Mouse (Mus musculus): ENCODE results near the gene Hectd1. TPM values are rescaled to one million over a fixed set of nuclear protein-coding genes. Genes with fewer than 3 reads are reported as not detected.
A peak's percentile ranks its signal among the peaks of the same experiment; 100 is the strongest.

Gene Hectd1
- total and polyA plus RNA-seq, 2 experiments from 2014 or later, result 27.6 to 93.6 TPM

- 87% methylated on average over 12 of the region's 12 CpGs for WGBS
- Histone ChIP-seq H3K9ac (no peak overlapping the region), H3K4me1 (ENCODE audit: insufficient read depth) (no peaks in the 10 kb centered on the region), H3K27ac (ENCODE audit: low read depth, low read length) (no peak overlapping the region), H3K4me2 (ENCODE audit: low read depth) (no peak overlapping the region), H3K27me3 (ENCODE audit: insufficient read depth, low read length) (no peaks in the 10 kb centered on the region), H3K9me3 (ENCODE audit: low read length) (no peaks in the 10 kb centered on the region), H3K4me3 (ENCODE audit: low read depth, low read length) (no peak overlapping the region), H3K36me3 (ENCODE audit: insufficient read depth) (peaks cover 3% of the 10 kb centered on the region; the same call in 1 of the 2 replicates)
- ATAC-seq (no peak), DNase-seq (no peak)
- TF ChIP-seq CTCF (IDR thresholded peaks at IDR 0.05; ENCODE audit: low read depth), result no peak
Observed at GRCm38 (mm10) chr12:51705778-51706177, 123.6 kb downstream of the Hectd1 start.

DNA sequence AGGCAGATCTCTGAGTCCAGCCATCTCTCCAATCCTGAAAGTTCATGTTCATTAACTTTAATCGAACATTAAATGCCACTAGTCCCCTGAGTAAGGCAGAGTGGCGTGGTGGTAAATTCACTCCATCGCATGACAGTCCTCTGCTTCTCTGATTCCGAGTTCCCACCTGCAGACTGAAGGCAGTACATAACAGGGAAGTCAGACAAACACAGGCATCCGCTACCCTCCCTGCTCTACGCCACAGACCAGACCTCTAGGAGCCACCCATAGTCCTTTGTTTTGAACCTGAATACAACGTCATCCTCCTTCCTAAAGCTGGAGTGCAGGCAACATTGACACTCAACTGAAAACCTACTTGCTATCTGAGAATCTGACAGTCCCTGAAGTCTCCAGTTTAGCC, 124.8 kb downstream of the Hectd1 start:
- ATAC-seq, result no peak
- no peaks in the 10 kb centered on the region for H3K4me1 ChIP-seq (ENCODE audit: insufficient read depth)
- DNase-seq, result no peak
- TF ChIP-seq CTCF (IDR thresholded peaks at IDR 0.05; ENCODE audit: low read depth), result no peak
- no peak overlapping the region for H3K4me2 ChIP-seq (ENCODE audit: low read depth)
- H3K9me3 ChIP-seq (ENCODE audit: low read length), result no peaks in the 10 kb centered on the region
- no peak overlapping the region for H3K27ac ChIP-seq (ENCODE audit: low read depth, low read length)
- 67% methylated on average over 7 of the region's 7 CpGs for WGBS
- H3K36me3 ChIP-seq (ENCODE audit: insufficient read depth), result no peaks in the 10 kb centered on the region
- no peak overlapping the region for H3K4me3 ChIP-seq (ENCODE audit: low read depth, low read length)
- no peaks in the 10 kb centered on the region for H3K27me3 ChIP-seq (ENCODE audit: insufficient read depth, low read length)
- H3K9ac ChIP-seq, result no peak overlapping the region

GRCm38 (mm10) chr12:51703859-51704258, 125.5 kb downstream of the Hectd1 start:
- Histone ChIP-seq H3K4me2 (ENCODE audit: low read depth) (no peak overlapping the region), H3K36me3 (ENCODE audit: insufficient read depth) (no peaks in the 10 kb centered on the region), H3K9me3 (ENCODE audit: low read length) (no peaks in the 10 kb centered on the region), H3K27me3 (ENCODE audit: insufficient read depth, low read length) (no peaks in the 10 kb centered on the region), H3K4me1 (ENCODE audit: insufficient read depth) (no peaks in the 10 kb centered on the region), H3K4me3 (ENCODE audit: low read depth, low read length) (no peak overlapping the region), H3K9ac (no peak overlapping the region), H3K27ac (ENCODE audit: low read depth, low read length) (no peak overlapping the region)
- DNase-seq, result no peak
- WGBS, result 23% methylated on average over 1 of the region's 1 CpGs
- TF ChIP-seq CTCF (IDR thresholded peaks at IDR 0.05; ENCODE audit: low read depth), result no peak
- no peak for ATAC-seq

GRCm38 (mm10) chr12:51701723-51702122, 127.6 kb downstream of the Hectd1 start:
- ATAC-seq, result no peak
- Histone ChIP-seq H3K27me3 (ENCODE audit: insufficient read depth, low read length) (no peaks in the 10 kb centered on the region), H3K4me1 (ENCODE audit: insufficient read depth) (no peaks in the 10 kb centered on the region), H3K9ac (no peak overlapping the region), H3K4me2 (ENCODE audit: low read depth) (no peak overlapping the region), H3K4me3 (ENCODE audit: low read depth, low read length) (no peak overlapping the region), H3K36me3 (ENCODE audit: insufficient read depth) (no peaks in the 10 kb centered on the region), H3K9me3 (ENCODE audit: low read length) (no peaks in the 10 kb centered on the region), H3K27ac (ENCODE audit: low read depth, low read length) (no peak overlapping the region)
- no peak for TF ChIP-seq CTCF (IDR thresholded peaks at IDR 0.05; ENCODE audit: low read depth)
- DNase-seq, result no peak

DNA sequence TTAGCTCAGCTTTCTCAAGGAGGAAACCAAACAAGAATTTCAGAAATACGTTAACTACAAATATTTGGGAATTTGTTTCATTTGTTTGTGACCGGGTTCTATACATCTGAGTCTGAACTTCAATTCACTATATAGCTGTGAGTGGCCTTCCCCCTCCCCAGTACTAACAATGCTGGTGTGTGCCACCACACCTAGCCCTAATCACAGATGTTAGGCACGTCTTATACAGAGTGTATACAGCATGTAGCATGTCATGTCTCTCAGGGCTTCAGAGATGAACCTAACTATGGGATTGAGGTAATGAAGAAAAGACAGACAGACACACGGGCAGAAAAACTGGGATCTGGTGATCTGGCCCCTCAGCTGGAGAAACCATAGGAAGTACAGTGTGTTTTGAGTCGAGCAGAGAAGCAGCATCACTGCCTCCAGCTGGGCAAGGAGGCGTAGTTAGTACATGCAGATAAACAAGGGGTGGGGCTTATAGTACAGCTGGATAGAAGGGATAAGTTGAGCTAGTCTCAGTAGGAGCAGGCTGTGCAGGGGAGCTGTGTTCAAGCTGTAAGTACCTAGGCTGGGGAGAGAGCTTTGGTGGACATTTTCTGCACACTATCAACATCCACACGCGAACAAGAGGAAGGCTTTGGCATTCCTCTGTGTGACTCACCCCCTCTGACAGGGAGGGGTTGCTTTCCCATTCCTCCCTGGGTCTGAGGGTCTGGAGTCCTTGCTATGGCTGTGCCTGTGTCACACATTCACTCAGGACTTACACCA, 129.5 kb downstream of the Hectd1 start:
- TF ChIP-seq CTCF (IDR thresholded peaks at IDR 0.05; ENCODE audit: low read depth), result no peak
- Histone ChIP-seq H3K9ac (no peak overlapping the region), H3K9me3 (ENCODE audit: low read length) (no peaks in the 10 kb centered on the region), H3K27me3 (ENCODE audit: insufficient read depth, low read length) (no peaks in the 10 kb centered on the region), H3K4me3 (ENCODE audit: low read depth, low read length) (no peak overlapping the region), H3K4me2 (ENCODE audit: low read depth) (no peak overlapping the region), H3K36me3 (ENCODE audit: insufficient read depth) (no peaks in the 10 kb centered on the region), H3K27ac (ENCODE audit: low read depth, low read length) (no peak overlapping the region), H3K4me1 (ENCODE audit: insufficient read depth) (no peaks in the 10 kb centered on the region)
- DNase-seq (no peak), ATAC-seq (peak; percentile 48)
- WGBS, result 58% methylated on average over 8 of the region's 8 CpGs

- Histone ChIP-seq H3K4me3 (ENCODE audit: low read depth, low read length) (no peak overlapping the region), H3K27me3 (ENCODE audit: insufficient read depth, low read length) (no peaks in the 10 kb centered on the region), H3K27ac (ENCODE audit: low read depth, low read length) (no peak overlapping the region), H3K9ac (no peak overlapping the region), H3K9me3 (ENCODE audit: low read length) (no peaks in the 10 kb centered on the region), H3K36me3 (ENCODE audit: insufficient read depth) (no peaks in the 10 kb centered on the region), H3K4me1 (ENCODE audit: insufficient read depth) (no peaks in the 10 kb centered on the region), H3K4me2 (ENCODE audit: low read depth) (no peak overlapping the region)
- ATAC-seq (no peak), DNase-seq (no peak)
- 58% methylated on average over 2 of the region's 2 CpGs for WGBS
- TF ChIP-seq CTCF (IDR thresholded peaks at IDR 0.05; ENCODE audit: low read depth), result no peak
Observed at GRCm38 (mm10) chr12:51696157-51696556, 133.2 kb downstream of the Hectd1 start.

DNA sequence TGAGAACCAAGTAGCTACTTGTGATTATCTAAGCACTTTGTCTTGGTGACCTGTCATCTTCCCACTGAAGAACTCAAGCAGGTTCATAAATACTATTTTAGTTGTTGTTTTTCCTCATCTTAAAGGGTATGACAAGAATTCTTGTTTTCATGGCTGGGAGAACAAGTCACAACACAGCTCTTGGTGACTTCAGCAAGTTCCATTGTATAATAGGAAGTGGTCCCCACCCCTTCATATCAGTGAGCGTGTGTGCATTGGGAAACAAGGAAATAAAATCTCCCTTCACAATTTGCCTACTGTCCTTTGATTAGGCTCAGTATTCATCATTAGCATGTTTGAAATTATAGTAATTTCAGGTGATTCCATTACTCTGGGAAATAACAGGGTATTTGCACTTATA, 134.4 kb downstream of the Hectd1 start:
- no peak overlapping the region for H3K4me2 ChIP-seq (ENCODE audit: low read depth)
- DNase-seq (no peak), ATAC-seq (no peak)
- no peaks in the 10 kb centered on the region for H3K36me3 ChIP-seq (ENCODE audit: insufficient read depth)
- TF ChIP-seq CTCF (IDR thresholded peaks at IDR 0.05; ENCODE audit: low read depth), result no peak
- H3K9ac ChIP-seq, result no peak overlapping the region
- H3K27me3 ChIP-seq (ENCODE audit: insufficient read depth, low read length), result no peaks in the 10 kb centered on the region
- no peak overlapping the region for H3K4me3 ChIP-seq (ENCODE audit: low read depth, low read length)
- 93% methylated on average over 1 of the region's 1 CpGs for WGBS
- H3K9me3 ChIP-seq (ENCODE audit: low read length), result no peaks in the 10 kb centered on the region
- no peak overlapping the region for H3K27ac ChIP-seq (ENCODE audit: low read depth, low read length)
- H3K4me1 ChIP-seq (ENCODE audit: insufficient read depth), result 0 out of 2 replicates have a peak, but pooled peaks cover under 1% of the 10 kb centered on the region

All from forebrain, postnatal 0 days (tissue).